Mouse (Mus musculus) embryonic facial prominence, embryonic 11.5 days (tissue): ENCODE data around the gene Serpinb1b. TPM values are rescaled to one million over a fixed set of nuclear protein-coding genes. Genes with fewer than 3 reads are reported as not detected.

Source experiments
- ATAC-seq: fragments of 200-750 bp; cut with Nextera tagmentation; replicated peaks from 2 replicates; pipeline ENCODE4 v1.8.0; 2017; ENCODE audit warnings: low read depth; ENCODE audit not compliant: insufficient number of reproducible peaks, low FRiP score, low TSS enrichment
- DNase-seq: peaks from one replicate; pipeline ENCODE4 v3.0.0-alpha.2; 2015; ENCODE audit warnings: low spot score
- H3K27ac ChIP-seq: fragments of 300-500 bp; sonication (generic); replicated peaks from 2 replicates; pipeline ENCODE4 v1.5.1; 2014; ENCODE audit warnings: mild to moderate bottlenecking, low read depth, low read length, control low read depth
- H3K27me3 ChIP-seq: fragments of 300-500 bp; sonication (generic); 2 replicates; pipeline ENCODE4 v1.6.1; 2014; ENCODE audit warnings: mild to moderate bottlenecking, low read length, moderate library complexity, mixed read lengths; ENCODE audit not compliant: control insufficient read depth, insufficient read depth
- H3K36me3 ChIP-seq: fragments of 300-500 bp; sonication (generic); replicated peaks from 2 replicates; pipeline ENCODE4 v1.6.1; 2014; ENCODE audit warnings: low read depth, mild to moderate bottlenecking, low read length, moderate library complexity, mixed read lengths; ENCODE audit not compliant: control insufficient read depth, insufficient read depth
- H3K4me1 ChIP-seq: fragments of 300-500 bp; sonication (generic); 2 replicates; pipeline ENCODE4 v1.6.1; 2014; ENCODE audit warnings: low read length, mixed read lengths; ENCODE audit not compliant: control insufficient read depth, insufficient read depth
- H3K4me2 ChIP-seq: fragments of 300-500 bp; sonication (generic); 2 replicates; pipeline ENCODE4 v1.6.1; 2014; ENCODE audit warnings: low read depth, mild to moderate bottlenecking, control low read depth, low read length, moderate library complexity
- H3K4me3 ChIP-seq: fragments of 300-500 bp; sonication (generic); 2 replicates; pipeline ENCODE4 v1.5.1; 2014; ENCODE audit warnings: low read depth, low read length, control low read depth
- H3K9ac ChIP-seq: fragments of 300-500 bp; sonication (generic); replicated peaks from 2 replicates; pipeline ENCODE4 v1.6.1; 2014; ENCODE audit warnings: mild to moderate bottlenecking, control low read depth, low read length
- H3K9me3 ChIP-seq: fragments of 300-500 bp; sonication (generic); replicated peaks from 2 replicates; pipeline ENCODE4 v1.6.1; 2016; ENCODE audit warnings: mild to moderate bottlenecking, low read length, inconsistent platforms, mixed read lengths; ENCODE audit not compliant: control insufficient read depth
- WGBS: fragments of 180-500 bp; shearing (Covaris S2); extraction: QIAGEN DNeasy Blood & Tissue Kit; methylation state at CpG from one replicate; pipeline ENCODE4 v1.1.7; 2014; 5-methylcytosine and 5-hydroxymethylcytosine counted together
- polyA plus RNA-seq: library from polyadenylated mRNA; unstranded; fragments of >200 nt; fragmentation: Nextera tagmentation; extraction: Ambion mirVana; gene quantifications from 2 replicates; pipeline ENCODE4 v1.2.1, GENCODE M21; 2014

Gene Serpinb1b
- polyA plus RNA-seq, 1 experiment from 2014 or later = 0.15 TPM

GRCm38 (mm10) chr13:33063048-33063447, 15.3 kb upstream of the Serpinb1b start:
- Histone ChIP-seq H3K4me2 (no peak overlapping the region), H3K9ac (no peak overlapping the region), H3K27ac (no peak overlapping the region), H3K27me3 (no peaks in the 10 kb centered on the region), H3K4me3 (no peak overlapping the region), H3K36me3 (no peaks in the 10 kb centered on the region), H3K9me3 (no peaks in the 10 kb centered on the region), H3K4me1 (no peaks in the 10 kb centered on the region)
- ATAC-seq (no peak), DNase-seq (no peak)
- WGBS = 84% methylated on average over 1 of the region's 1 CpGs

- H3K4me3 ChIP-seq = no peak overlapping the region
- DNase-seq = no peak
- H3K27me3 ChIP-seq = no peaks in the 10 kb centered on the region
- H3K27ac ChIP-seq = no peak overlapping the region
- H3K36me3 ChIP-seq = no peaks in the 10 kb centered on the region
- no peaks in the 10 kb centered on the region for H3K9me3 ChIP-seq
- no peak for ATAC-seq
- H3K4me1 ChIP-seq = no peaks in the 10 kb centered on the region
- H3K4me2 ChIP-seq = no peak overlapping the region
- no peak overlapping the region for H3K9ac ChIP-seq
- WGBS = 69% methylated on average over 1 of the region's 1 CpGs
Observed at GRCm38 (mm10) chr13:33067387-33067977, 10.9 kb upstream of the Serpinb1b start.

- ATAC-seq = no peak
- H3K27me3 ChIP-seq = no peaks in the 10 kb centered on the region
Observed at GRCm38 (mm10) chr13:33068164-33068563, 10.2 kb upstream of the Serpinb1b start.

GRCm38 (mm10) chr13:33071776-33072175, 6.6 kb upstream of the Serpinb1b start:
- no peak for DNase-seq
- WGBS = 84% methylated on average over 5 of the region's 5 CpGs
- ATAC-seq = no peak
- Histone ChIP-seq H3K9me3 (no peaks in the 10 kb centered on the region), H3K4me2 (no peak overlapping the region), H3K4me1 (no peaks in the 10 kb centered on the region), H3K9ac (no peak overlapping the region), H3K36me3 (no peaks in the 10 kb centered on the region), H3K27me3 (no peaks in the 10 kb centered on the region), H3K27ac (no peak overlapping the region), H3K4me3 (no peak overlapping the region)

More at GRCm38 (mm10) chr13:33068164-33068563, 10.2 kb upstream of the Serpinb1b start:
- Histone ChIP-seq H3K4me1 (no peaks in the 10 kb centered on the region), H3K9me3 (no peaks in the 10 kb centered on the region), H3K4me2 (no peak overlapping the region), H3K4me3 (no peak overlapping the region), H3K9ac (no peak overlapping the region), H3K27ac (no peak overlapping the region), H3K36me3 (no peaks in the 10 kb centered on the region)
- 89% methylated on average over 3 of the region's 3 CpGs for WGBS
- no peak for DNase-seq

GRCm38 (mm10) chr13:33074029-33074428, 4.3 kb upstream of the Serpinb1b start:
- peak; percentile 49 for DNase-seq

GRCm38 (mm10) chr13:33076247-33076646, 2.1 kb upstream of the Serpinb1b start:
- no peaks in the 10 kb centered on the region for H3K36me3 ChIP-seq
- H3K4me1 ChIP-seq = no peaks in the 10 kb centered on the region
- no peak overlapping the region for H3K4me3 ChIP-seq
- no peak overlapping the region for H3K9ac ChIP-seq
- H3K9me3 ChIP-seq = no peaks in the 10 kb centered on the region
- no peaks in the 10 kb centered on the region for H3K27me3 ChIP-seq
- no peak overlapping the region for H3K4me2 ChIP-seq
- no peak for ATAC-seq
- H3K27ac ChIP-seq = no peak overlapping the region
- no peak for DNase-seq
- 80% methylated on average over 3 of the region's 3 CpGs for WGBS

More at GRCm38 (mm10) chr13:33074029-33074428, 4.3 kb upstream of the Serpinb1b start:
- no peaks in the 10 kb centered on the region for H3K9me3 ChIP-seq
- no peak for ATAC-seq
- no peak overlapping the region for H3K4me2 ChIP-seq
- no peaks in the 10 kb centered on the region for H3K27me3 ChIP-seq
- no peak overlapping the region for H3K27ac ChIP-seq
- H3K36me3 ChIP-seq = no peaks in the 10 kb centered on the region
- no peak overlapping the region for H3K9ac ChIP-seq
- no peak overlapping the region for H3K4me3 ChIP-seq
- no peaks in the 10 kb centered on the region for H3K4me1 ChIP-seq

GRCm38 (mm10) chr13:33077026-33077685, 1.2 kb upstream of the Serpinb1b start:
- H3K4me1 ChIP-seq = no peaks in the 10 kb centered on the region
- H3K36me3 ChIP-seq = no peaks in the 10 kb centered on the region
- WGBS = 89% methylated on average over 10 of the region's 10 CpGs
- H3K27ac ChIP-seq = no peak overlapping the region
- no peak for ATAC-seq
- H3K27me3 ChIP-seq = no peaks in the 10 kb centered on the region
- no peak for DNase-seq
- H3K4me2 ChIP-seq = no peak overlapping the region
- H3K9ac ChIP-seq = no peak overlapping the region
- H3K4me3 ChIP-seq = no peak overlapping the region
- no peaks in the 10 kb centered on the region for H3K9me3 ChIP-seq

GRCm38 (mm10) chr13:33079391-33079790, 1.0 kb downstream of the Serpinb1b start:
- H3K4me3 ChIP-seq = no peak overlapping the region
- H3K4me2 ChIP-seq = no peak overlapping the region
- no peak overlapping the region for H3K27ac ChIP-seq
- peak; percentile 55 for DNase-seq
- H3K9ac ChIP-seq = no peak overlapping the region
- no peaks in the 10 kb centered on the region for H3K36me3 ChIP-seq
- ATAC-seq = no peak
- no peaks in the 10 kb centered on the region for H3K9me3 ChIP-seq
- WGBS = 23% methylated on average over 6 of the region's 6 CpGs
- no peaks in the 10 kb centered on the region for H3K4me1 ChIP-seq
- no peaks in the 10 kb centered on the region for H3K27me3 ChIP-seq
